Mouse (Mus musculus) spleen, postnatal 14 days (tissue): ENCODE measurements around the gene Hmcn2.

Experiments
- DNase-seq, 2 experiments: peaks; one replicate each; pipeline ENCODE4 v3.0.0; 2021 to 2022; ENCODE audit warnings: low spot score in 2 of 2

The Hmcn2 gene

GRCm38 (mm10) chr2:31382952-31383351 lies 68.7 kb downstream of the Hmcn2 start:
- DNase-seq, result peak in 1 of 2 experiments; percentile 38

- DNase-seq, result no peak
These were observed 102.8 kb downstream of the Hmcn2 start for GRCm38 (mm10) chr2:31416968-31417367.

DNA sequence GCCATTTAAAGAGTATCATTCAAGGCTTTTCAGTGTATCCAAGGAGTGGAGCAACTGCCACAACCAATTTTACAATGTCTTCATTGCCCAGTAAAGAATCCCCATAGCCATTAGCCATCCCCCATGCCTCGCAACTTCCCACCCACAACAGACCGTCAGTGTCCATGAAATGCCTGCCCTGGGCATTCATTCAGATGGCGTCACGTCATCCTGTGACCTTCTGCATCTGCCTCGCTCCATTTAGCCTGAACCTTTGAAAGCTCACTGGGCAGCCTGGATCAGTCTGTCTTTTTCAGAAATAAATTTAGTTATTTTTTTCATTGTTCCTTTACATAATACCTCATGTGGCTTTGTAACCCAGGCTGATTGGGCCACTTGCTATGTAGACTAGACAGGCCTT lies 103.8 kb downstream of the Hmcn2 start:
- no peak for DNase-seq

DNA sequence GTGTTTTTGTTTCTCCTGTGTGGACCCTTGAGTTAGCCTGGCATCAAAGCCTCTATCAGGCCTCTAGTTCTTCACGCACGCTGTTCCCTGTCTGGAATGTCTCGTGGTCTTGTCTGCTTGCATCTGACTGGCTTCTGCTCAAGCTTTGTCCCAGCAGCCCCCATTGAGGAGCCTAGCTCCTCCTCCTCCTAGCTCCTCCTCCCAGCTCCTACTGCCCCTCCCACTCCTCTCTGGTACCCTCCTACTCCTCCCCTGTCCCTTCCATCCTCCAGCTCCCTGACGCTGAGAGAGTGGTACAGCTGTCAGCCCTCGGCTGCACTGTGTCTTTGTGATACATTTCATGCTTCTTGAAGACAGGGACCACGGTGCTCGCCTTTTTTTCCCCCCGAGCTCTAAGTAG lies 104.4 kb downstream of the Hmcn2 start:
- DNase-seq, result no peak

DNA sequence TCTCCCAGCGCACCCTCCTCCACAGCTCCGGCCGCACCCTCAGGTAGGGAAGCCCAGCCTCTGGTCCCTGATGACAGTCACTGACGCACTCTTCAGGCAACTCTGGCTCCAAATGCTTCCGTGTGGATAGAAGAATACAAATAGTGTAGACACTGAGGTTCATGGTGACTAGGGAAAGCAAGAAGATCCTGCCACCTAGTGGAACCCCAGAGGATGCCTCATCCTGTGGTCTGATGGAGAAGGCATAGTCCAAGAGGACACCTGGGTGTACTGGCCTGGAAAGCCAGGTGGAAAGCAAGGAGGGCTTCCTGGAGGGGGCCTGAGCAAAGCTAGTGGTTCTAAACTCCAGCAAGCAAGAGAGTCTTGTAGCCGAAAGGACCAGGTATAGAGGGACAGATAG lies 106.7 kb downstream of the Hmcn2 start:
- DNase-seq, result no peak

GRCm38 (mm10) chr2:31422576-31422975 lies 108.4 kb downstream of the Hmcn2 start:
- no peak for DNase-seq

GRCm38 (mm10) chr2:31431477-31431876 lies 117.3 kb downstream of the Hmcn2 start:
- DNase-seq, result no peak

DNA sequence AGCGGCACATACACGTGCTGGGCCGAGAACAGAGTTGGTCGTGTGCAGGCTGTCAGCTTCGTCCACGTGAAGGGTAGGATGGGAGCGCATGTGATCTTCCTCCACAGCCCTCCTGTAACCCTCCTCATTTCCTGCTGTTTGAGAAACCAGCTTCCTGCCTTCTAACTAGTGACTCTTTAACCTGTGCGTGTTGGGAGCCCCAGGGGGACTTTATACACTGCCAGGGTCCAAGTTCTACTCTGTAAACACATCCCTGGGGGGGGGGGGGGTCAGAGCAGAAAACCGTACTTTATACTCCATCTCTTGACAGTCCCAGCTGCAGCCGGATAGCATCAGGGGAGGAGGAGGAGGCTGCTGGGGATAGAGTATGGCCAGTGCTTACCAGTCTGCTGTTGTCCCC lies 120.5 kb downstream of the Hmcn2 start:
- no peak for DNase-seq

- peak in 1 of 2 experiments; percentile 12 for DNase-seq
These were observed 121.4 kb downstream of the Hmcn2 start for GRCm38 (mm10) chr2:31435567-31435966.

DNA sequence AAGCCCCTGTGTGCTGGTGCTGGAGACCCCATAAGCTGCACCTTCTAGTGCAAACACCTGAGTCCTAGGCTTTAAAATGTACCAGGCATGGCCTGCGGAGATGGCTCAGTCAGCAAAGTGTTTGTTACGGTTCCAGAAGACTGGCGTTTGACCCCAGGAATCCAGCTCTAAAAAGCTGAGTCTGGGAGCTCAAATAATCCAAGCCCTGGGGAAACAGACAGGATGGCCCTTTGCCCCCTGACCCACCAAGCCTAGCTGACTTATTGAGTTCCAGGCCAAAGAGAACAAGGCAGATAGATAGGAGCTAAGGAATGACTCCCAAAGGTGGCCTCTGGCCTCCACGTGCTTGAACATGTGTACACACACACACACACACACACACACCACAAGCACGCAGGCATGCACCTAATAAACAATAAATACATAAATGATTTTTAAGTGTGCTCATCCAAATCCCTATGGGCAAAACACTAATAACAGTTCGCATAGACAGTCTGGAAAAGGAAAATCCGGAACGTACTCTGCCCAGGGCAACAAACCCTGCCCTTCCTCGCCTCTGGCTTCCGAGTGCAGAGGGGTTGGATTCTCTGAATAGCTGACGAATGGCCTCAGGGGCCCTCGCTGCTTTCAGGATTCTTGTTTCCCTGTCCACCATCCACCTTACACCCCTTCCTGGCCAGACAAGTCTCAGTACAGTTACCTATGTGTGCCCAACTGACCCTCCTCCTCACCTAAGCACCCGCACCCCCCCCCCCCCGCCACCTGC lies 123.4 kb downstream of the Hmcn2 start:
- DNase-seq, result no peak

DNA sequence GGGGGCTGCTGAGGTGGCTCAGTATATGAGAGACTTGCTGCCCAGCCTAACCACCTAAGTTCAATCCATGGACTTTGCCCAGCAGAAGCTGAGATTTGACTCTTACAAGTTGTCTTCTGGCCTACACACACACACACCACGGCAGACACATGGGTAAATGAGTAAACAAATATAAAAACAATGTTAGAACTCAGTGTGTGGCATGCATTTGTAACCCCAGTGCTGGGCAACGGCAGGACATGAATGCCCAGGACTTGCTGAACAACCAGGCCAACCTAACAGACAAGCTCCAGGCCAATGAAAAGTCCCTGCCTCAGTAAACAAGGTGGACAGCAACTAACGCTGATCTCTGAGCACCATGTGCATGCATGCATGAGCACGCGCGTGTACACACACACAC lies 125.4 kb downstream of the Hmcn2 start:
- DNase-seq, result no peak

DNA sequence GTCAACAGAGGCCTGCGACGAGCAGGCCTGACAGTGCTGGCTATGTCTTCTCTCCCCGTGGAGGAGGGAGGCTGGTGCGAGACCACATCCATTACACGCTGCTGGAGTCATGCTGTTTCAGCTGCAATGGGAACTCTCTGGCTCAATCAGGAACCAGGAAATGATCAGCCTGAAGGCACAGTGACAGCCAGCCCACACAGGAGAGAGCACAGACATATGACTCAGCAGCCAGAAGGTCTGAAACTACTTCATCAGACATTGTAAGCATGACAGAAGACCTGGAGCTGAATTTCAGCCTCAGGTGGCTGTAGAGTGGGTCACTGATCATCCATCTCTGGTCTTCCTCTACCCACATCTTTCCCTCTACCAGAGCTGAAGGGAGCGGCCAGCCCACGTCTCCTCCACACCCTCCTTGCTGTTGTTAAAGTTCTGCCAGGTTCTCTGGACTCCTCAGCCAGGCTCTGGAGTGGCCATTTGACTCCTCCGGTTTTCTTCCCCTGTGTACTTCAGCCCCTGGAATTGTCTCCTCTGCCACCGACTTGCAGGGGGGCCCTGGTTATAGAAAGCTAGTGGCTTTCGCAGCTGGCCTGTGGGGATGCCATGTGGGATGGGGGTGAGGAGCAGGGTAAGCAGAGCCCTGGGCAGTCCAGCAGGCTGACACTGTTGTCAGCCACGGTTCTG lies 128.4 kb downstream of the Hmcn2 start:
- DNase-seq, result no peak

GRCm38 (mm10) chr2:31446036-31446435 lies 131.8 kb downstream of the Hmcn2 start:
- DNase-seq, result no peak

GRCm38 (mm10) chr2:31446456-31446855 lies 132.2 kb downstream of the Hmcn2 start:
- DNase-seq, result no peak

GRCm38 (mm10) chr2:31447536-31447935 lies 133.3 kb downstream of the Hmcn2 start:
- no peak for DNase-seq

GRCm38 (mm10) chr2:31448756-31449440 lies 134.7 kb downstream of the Hmcn2 start:
- no peak for DNase-seq

DNA sequence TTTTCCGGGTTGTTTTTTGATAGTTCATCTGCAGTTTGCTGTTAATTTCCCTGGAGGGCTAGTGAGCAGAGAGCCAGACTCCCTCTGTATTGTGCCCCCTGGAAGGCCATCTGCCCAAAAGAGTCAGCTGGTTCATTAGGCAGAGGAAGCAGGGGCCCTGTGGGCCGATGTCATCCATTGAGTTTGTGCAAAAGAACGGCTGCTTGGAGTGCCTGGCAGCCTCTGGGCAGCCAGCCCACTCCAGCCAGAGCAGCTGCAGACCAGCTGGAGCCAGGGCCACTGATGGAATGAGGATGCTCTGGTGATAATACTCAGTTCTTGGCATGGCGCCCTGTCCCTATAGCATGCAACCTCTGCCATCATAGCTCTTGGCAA lies 135.2 kb downstream of the Hmcn2 start:
- no peak for DNase-seq

DNA sequence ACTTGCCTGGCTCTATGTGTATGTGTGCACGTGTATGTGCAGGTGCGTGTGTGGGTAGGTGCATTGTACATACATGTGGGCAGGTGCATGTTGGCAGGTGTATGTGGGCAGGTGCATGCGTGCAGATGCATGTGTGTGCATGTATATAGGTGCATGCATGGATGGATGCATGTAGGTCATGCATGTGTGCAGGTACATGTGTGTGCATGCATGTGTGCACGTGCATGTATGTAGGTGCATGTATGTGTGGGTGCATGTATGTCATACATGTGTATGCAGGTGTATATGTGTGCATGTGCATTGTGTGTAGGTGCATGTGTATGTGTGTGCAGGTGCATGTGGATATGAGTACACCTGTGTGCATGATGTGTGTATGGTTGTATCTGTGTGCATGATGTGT lies 135.7 kb downstream of the Hmcn2 start:
- DNase-seq, result no peak

GRCm38 (mm10) chr2:31450661-31451060 lies 136.4 kb downstream of the Hmcn2 start:
- DNase-seq, result no peak

- no peak for DNase-seq
These were observed 137.3 kb downstream of the Hmcn2 start for GRCm38 (mm10) chr2:31451530-31451929.

DNA sequence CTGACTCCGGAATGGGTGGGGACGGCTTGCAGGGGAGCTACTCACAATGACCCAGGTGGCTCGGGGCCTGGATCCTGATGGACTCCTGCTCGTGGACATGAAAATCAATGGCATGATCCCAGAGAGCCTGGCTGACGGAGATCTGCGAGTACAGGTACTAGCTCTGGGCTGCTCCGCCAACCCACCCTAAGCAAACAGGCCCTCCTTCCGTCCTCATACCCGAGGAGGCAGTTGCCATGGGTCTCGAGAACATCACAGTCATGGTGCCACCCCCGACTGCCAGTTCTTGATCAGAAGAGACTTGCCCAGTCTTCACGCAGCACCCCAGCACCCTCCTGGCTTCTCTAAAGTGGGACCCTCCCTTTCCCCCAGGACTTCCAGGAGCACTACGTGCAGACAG lies 138.8 kb downstream of the Hmcn2 start:
- no peak for DNase-seq

DNA sequence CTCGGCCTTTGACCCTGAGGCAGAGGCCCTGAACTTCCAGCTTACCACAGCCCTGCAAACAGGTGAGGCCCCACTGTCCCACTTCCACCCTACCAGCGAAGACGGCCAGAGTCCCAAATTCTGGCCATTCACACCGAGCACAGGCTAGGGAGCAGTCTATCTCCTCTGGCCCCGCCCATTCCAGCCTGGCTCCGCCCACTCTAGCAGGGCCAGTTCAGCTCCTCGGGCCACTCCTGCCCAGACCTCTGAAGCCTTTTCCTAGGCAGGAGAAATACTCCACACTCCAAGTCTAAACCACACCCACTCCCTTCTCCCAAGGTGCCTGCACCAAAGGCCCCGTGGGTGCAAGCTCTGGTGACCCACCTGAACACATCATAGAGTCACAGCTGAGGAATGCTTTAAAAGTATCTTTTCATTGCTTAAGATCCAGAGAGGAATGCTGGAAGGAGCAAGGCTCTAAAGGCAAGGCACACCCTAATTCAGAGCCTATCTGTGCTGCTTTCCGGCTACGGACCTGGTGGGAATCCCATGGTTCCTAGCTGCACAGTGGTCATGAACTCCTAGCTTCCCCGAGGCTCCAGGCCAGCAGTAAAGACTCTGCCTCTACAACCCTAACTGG lies 139.5 kb downstream of the Hmcn2 start:
- DNase-seq, result no peak
